Mouse (Mus musculus) layer of hippocampus, adult 2 months (tissue): ENCODE results near the gene Aprt. TPM values are rescaled to one million over a fixed set of nuclear protein-coding genes. Genes with fewer than 3 reads are reported as not detected.
A peak's percentile ranks its signal among the peaks of the same experiment; 100 is the strongest.

ENCODE experiments used
- DNase-seq, 2 experiments: peaks; one replicate each; pipeline ENCODE4 v3.0.0; 2022; ENCODE audit warnings: low spot score in 2 of 2
- H3K27ac ChIP-seq: fragments of 200-600 bp; 2 replicates; pipeline ENCODE4 v1.8.1; 2022
- H3K4me3 ChIP-seq: fragments of 200-600 bp; 2 replicates; pipeline ENCODE4 v1.8.1; 2022; ENCODE audit warnings: mild to moderate bottlenecking
- CTCF ChIP-seq: fragments of 200-600 bp; conservative IDR thresholded peaks from 2 replicates; pipeline ENCODE4 v1.8.1; 2022; ENCODE audit warnings: antibody characterized with exemption, mild to moderate bottlenecking, moderate library complexity
- total RNA-seq, 2 experiments: library from RNA; stranded (reverse); gene quantifications; 2 replicates each; pipeline ENCODE4 v1.2.3; 2021

Aprt gene
- total RNA-seq, 2 experiments from 2014 or later, result 60.7 to 62.3 TPM

DNA sequence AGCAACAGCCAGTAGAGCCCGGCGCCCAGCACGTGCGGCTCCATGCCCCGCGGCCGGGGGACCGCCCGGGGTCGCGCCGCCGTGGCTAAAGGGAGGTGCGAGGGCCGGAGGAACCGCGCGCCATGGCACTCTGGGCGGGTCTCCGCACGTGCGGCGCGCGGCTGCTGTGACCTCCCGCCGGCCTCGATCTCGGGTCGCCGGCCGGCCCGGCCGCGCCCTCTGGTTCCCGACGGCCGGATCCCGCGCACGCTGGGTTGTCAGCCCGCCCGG, 25.8 kb downstream of the Aprt start:
- no peak for TF ChIP-seq CTCF
- DNase-seq, result no peak
- Histone ChIP-seq H3K27ac (peak overlapping the region; percentile 46; the same call in 1 of the 2 replicates), H3K4me3 (peak overlapping the region; percentile 46)

GRCm38 (mm10) chr8:122550234-122550994, 26.3 kb downstream of the Aprt start:
- no peak for TF ChIP-seq CTCF
- peak overlapping the region; percentile 46 for H3K4me3 ChIP-seq
- no peak for DNase-seq
- peak overlapping the region; percentile 46; the same call in 1 of the 2 replicates for H3K27ac ChIP-seq

GRCm38 (mm10) chr8:122548891-122549439, 27.7 kb downstream of the Aprt start:
- no peak for TF ChIP-seq CTCF
- no peak for DNase-seq
- H3K4me3 ChIP-seq, result no peak overlapping the region
- H3K27ac ChIP-seq, result no peak overlapping the region

DNA sequence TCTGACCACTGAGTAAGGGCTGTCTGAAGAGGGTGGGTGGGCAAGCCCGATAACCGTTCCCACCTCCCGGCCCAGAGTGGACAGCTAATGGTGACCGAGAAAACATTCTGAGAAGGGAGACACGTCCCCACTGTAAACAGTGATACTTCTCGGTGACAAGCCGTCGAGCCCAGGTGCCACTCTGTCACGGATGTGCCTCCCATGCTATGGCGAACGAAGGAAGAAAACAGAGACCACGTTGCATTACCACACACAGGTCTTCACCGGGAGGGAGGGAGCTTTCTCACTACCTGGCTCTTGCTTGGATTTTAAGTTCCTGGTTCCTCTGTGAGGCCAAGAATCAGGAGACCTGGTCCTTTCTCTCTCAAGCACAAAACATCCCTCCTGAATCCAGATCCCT, 28.4 kb downstream of the Aprt start:
- no peak for DNase-seq
- Histone ChIP-seq H3K27ac (no peak overlapping the region), H3K4me3 (no peak overlapping the region)
- TF ChIP-seq CTCF, result no peak

- Histone ChIP-seq H3K4me3 (no peak overlapping the region), H3K27ac (no peak overlapping the region)
- no peak for DNase-seq
- TF ChIP-seq CTCF, result no peak
These were observed 28.9 kb downstream of the Aprt start for GRCm38 (mm10) chr8:122547815-122548214.

- Histone ChIP-seq H3K27ac (no peak overlapping the region), H3K4me3 (no peak overlapping the region)
- DNase-seq, result no peak
- no peak for TF ChIP-seq CTCF
These were observed 29.8 kb downstream of the Aprt start for GRCm38 (mm10) chr8:122546811-122547453.

DNA sequence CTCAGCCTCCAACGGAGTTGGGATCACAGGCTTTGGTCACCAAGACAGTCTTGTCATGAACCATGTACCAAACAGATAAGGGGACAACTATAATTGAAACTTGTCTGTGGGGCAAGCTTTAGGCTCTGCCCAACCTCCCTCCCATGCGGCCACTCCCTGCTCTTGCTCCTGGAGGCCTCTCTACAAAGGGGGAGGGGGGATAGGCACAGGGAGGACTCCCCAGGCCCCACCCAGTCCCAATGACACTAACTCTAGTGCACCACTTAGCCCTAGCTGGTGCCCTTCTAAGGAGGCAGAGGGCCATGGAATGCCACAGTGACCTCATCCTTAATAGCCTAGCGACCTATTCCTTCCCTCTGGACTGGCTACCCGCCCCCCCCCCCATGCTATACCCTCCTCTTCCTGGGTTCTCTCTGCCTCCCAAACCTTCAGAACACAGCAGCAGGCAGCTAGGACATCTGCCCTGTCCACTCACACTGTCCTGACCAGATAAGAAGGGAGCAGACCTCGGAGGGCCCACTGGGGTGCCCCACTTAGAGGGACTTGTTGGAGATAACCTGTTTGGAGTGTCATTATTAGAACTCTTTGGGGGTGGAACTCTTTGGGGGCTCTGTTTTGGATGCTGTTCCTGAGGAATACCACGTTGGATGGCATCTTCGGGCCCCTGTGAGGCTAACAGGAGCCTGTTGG, 30.5 kb downstream of the Aprt start:
- no peak overlapping the region for H3K4me3 ChIP-seq
- no peak overlapping the region for H3K27ac ChIP-seq
- no peak for TF ChIP-seq CTCF
- no peak for DNase-seq

DNA sequence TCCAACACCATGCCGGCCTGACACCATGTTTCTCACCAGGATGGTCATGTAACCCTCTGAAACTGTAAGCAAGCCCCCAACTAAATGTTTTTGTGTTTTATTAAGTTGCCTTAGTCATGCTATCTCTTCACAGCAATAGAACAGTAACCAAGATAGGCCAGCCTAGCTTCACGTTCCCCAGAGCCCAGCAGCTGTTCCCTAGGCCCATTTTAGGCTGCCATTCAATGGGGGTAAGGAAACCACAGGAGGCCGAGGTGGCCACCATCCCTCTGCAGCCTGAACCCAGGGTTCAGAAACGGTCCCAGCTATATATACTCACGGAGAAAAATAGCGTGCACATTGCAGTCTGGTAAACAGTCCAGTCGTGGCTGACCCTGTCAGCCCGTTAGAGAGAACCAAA, 32.6 kb downstream of the Aprt start:
- no peak for TF ChIP-seq CTCF
- Histone ChIP-seq H3K4me3 (no peak overlapping the region), H3K27ac (no peak overlapping the region)
- no peak for DNase-seq

- H3K4me3 ChIP-seq, result no peak overlapping the region
- no peak overlapping the region for H3K27ac ChIP-seq
- TF ChIP-seq CTCF, result no peak
- no peak for DNase-seq
These were observed 38.2 kb downstream of the Aprt start for GRCm38 (mm10) chr8:122538310-122539076.

- TF ChIP-seq CTCF, result no peak
These were observed 38.9 kb downstream of the Aprt start for GRCm38 (mm10) chr8:122537812-122538211.

DNA sequence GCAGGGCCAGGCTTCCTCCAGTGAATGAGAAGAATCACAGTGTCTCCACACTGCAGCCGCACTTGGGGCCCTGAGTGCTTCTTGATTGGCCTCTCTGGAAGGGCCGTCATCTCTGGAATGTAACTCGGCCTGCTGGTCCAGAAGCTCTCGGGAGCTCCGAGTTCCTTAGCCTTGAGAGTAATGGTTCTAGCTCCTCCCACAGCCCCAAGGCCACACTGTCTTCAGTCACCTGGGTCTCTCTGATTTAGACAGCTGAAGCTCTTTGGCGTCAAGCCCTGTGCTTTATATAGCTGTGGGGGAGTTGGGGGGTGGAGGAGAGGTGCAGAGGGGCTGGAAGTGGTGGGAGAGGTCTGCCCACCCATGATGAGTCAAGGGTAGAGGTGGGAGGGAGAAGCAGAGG, 39.7 kb downstream of the Aprt start:
- H3K27ac ChIP-seq, result no peak overlapping the region
- TF ChIP-seq CTCF, result no peak
- DNase-seq, result no peak
- H3K4me3 ChIP-seq, result no peak overlapping the region

More at GRCm38 (mm10) chr8:122537812-122538211, 38.9 kb downstream of the Aprt start:
- Histone ChIP-seq H3K27ac (no peak overlapping the region), H3K4me3 (no peak overlapping the region)
- no peak for DNase-seq

DNA sequence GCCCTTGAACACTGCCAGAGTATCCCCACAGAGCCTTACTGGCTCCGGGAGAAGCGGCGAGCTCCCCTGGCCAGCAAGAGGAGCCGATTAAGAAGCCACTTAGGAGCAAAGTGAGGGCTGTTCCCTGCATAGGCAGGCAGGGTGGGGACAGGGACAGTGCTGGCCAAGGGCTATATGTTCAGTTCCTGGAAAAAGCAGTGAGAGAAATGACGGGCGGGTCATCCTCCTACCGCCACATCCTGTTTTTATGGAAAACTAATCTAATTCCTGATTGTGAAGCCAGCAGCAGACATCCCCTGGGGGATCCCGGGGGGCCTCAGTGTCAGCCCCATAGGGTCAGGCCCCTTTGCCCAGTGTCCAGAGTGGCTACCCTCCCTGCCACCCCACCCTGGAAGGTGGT, 45.4 kb downstream of the Aprt start:
- DNase-seq, result no peak
- no peak for TF ChIP-seq CTCF
- no peak overlapping the region for H3K4me3 ChIP-seq
- H3K27ac ChIP-seq, result no peak overlapping the region

- H3K27ac ChIP-seq, result no peak overlapping the region
- H3K4me3 ChIP-seq, result no peak overlapping the region
- no peak for DNase-seq
- TF ChIP-seq CTCF, result no peak
These were observed 47.5 kb downstream of the Aprt start for GRCm38 (mm10) chr8:122529159-122529558.
